Mouse (Mus musculus): ENCODE measurements around the gene Tor1b. TPM values are rescaled to one million over a fixed set of nuclear protein-coding genes. Genes with fewer than 3 reads are reported as not detected.

Tor1b gene
- polyA plus RNA-seq, 1 experiment from 2014 or later, result 31.9 TPM

GRCm38 (mm10) chr2:30959856-30960255, 7.1 kb downstream of the Tor1b start:
- no peak for ATAC-seq (ENCODE audit: insufficient number of reproducible peaks, insufficient read depth, low FRiP score, low TSS enrichment)
- no peak overlapping the region for H3K4me2 ChIP-seq (replicated peaks)
- H3K27me3 ChIP-seq, result no peaks in the 10 kb centered on the region
- peaks cover 97% of the 10 kb centered on the region for H3K36me3 ChIP-seq
- H3K27ac ChIP-seq, result no peak overlapping the region
- no peak overlapping the region for H3K9ac ChIP-seq
- H3K9me3 ChIP-seq, result no peaks in the 10 kb centered on the region
- WGBS, result 52% methylated on average over 5 of the region's 5 CpGs
- no peak overlapping the region for H3K4me3 ChIP-seq
- H3K4me1 ChIP-seq, result peaks cover 7% of the 10 kb centered on the region

DNA sequence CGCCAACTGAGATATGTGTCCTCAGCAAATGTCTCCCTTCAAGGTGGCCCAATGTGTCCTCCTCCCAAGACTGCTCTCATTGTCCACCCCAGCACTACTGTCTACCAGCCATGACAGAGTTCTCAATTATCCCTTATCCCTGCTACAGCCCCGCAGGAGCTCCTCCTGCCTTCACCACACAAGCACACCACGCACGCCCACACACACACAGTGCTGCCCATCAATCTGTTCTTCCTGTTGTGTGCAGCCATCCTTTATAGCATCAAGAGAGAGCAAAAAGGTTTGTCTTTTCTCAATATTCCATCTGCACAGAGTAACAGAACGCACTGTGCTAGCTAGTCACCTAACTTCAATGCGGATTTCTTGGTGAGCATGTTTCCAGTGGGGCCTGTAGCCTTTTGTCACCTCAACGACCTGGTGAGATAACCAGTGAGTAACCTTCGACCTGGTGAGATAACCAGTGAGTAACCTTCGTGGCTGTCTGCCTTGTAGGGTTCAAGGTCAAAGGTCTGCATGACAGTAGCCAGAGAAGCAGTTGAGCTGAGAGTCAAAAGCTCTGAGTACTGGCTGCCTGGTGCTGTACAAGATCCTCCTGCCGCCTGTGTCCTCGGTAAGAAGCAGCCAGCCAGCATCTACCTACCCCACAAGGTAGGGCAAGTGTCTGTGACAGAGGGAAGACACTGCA, 10.0 kb downstream of the Tor1b start:
- H3K36me3 ChIP-seq, result peaks cover 81% of the 10 kb centered on the region
- 84% methylated on average over 11 of the region's 11 CpGs for WGBS

DNA sequence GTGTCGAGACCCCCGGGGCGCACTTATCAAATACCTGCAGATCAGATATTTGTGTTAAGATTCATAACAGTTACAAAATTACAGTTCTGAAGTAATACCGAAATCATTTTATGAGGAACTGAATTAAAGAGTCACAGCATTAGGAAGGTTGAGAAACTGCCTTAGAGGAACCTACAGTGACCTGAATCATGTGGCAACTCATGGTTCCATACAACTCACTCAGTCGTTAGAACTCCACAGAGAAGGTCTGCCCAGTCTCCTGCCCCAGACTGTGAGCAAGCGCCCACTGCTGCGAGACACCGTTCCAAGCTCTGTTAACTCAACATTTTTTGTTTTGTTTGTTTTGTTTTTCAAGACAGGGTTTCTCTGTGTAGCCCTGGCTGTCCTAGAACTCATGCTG, 12.9 kb downstream of the Tor1b start:
- no peak for ATAC-seq (ENCODE audit: insufficient number of reproducible peaks, insufficient read depth, low FRiP score, low TSS enrichment)
- H3K4me1 ChIP-seq, result peaks cover 14% of the 10 kb centered on the region
- H3K27ac ChIP-seq, result no peak overlapping the region
- H3K9me3 ChIP-seq, result no peaks in the 10 kb centered on the region
- H3K9ac ChIP-seq, result no peak overlapping the region
- peaks cover 54% of the 10 kb centered on the region for H3K36me3 ChIP-seq
- no peak overlapping the region for H3K4me3 ChIP-seq
- H3K27me3 ChIP-seq, result no peaks in the 10 kb centered on the region
- 91% methylated on average over 8 of the region's 8 CpGs for WGBS
- H3K4me2 ChIP-seq (replicated peaks), result no peak overlapping the region; the same call in 1 of the 2 replicates

More for the DNA sequence above, 10.0 kb downstream of the Tor1b start:
- Histone ChIP-seq H3K27me3 (no peaks in the 10 kb centered on the region), H3K27ac (no peak overlapping the region), H3K9ac (no peak overlapping the region), H3K4me1 (peaks cover 14% of the 10 kb centered on the region), H3K4me2 (replicated peaks) (no peak overlapping the region), H3K9me3 (no peaks in the 10 kb centered on the region), H3K4me3 (no peak overlapping the region)
- ATAC-seq (ENCODE audit: insufficient number of reproducible peaks, insufficient read depth, low FRiP score, low TSS enrichment), result no peak

- WGBS, result 22% methylated on average over 16 of the region's 16 CpGs
- H3K36me3 ChIP-seq, result peaks cover 45% of the 10 kb centered on the region
- no peak overlapping the region for H3K27ac ChIP-seq
These were observed 14.1 kb downstream of the Tor1b start for GRCm38 (mm10) chr2:30966826-30967225.

DNA sequence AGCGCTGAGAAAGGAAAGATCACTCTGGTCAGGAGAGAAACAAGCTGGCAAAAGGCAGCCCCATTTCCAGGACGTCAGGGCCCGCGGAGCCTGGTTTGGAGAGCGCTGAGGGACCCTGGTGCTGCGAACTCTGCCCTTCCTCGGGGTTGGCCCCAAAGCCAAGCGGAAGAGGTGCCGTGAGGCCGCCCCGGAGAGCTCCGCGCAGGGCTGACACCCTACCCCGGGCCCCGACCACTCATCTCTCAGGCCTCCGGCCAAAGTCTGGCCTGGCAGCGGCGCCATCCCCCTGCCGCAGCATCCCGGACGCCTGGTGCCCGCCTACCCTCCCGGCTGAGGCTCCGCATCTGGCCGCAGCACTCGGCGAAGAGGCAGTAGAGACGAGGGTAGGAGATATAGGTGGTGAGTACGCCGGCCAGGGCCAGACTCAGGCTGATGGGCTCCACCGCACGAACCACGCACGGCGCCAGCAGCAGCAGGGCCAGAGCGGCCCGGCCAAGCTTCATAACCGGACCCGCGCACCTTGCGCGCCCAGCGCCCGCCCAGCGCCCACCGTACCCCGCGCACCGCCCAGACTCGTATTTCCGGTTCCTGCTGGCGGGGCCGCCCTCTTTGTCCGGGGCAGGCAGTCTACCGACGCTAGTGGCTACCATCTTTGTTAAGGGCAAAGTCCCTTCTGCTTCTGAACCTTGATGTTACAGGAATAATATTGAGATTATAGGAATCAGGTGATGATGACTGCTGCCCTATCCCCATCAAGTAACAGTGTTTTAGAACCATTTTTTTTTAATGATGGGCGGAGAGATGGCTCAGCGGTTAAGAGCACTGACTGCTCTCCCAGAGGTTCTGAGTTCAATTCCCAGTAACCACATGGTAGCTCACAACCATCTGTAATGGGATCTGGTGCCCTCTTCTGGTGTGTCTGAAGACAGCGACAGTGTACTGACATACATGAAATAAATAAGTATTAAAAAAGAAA, 14.9 kb downstream of the Tor1b start, which contains the start of gene Tor1a:
Tor1a (minus strand) TSS at position 582 of the 976 bp plus-strand sequence.
- Histone ChIP-seq H3K9ac (peak within 1 kb of the TSS; percentile 88), H3K9me3 (no peaks in the 10 kb centered on the region), H3K27me3 (no peaks in the 10 kb centered on the region), H3K4me2 (replicated peaks) (peak within 1 kb of the TSS; percentile 75), H3K36me3 (peaks cover 42% of the 10 kb centered on the region), H3K4me3 (peak within 1 kb of the TSS; percentile 95), H3K27ac (peak within 1 kb of the TSS; percentile 73), H3K4me1 (peaks cover 14% of the 10 kb centered on the region)
- WGBS, result 2% methylated on average over 59 of the region's 59 CpGs
- peak; percentile 92 for ATAC-seq (ENCODE audit: insufficient number of reproducible peaks, insufficient read depth, low FRiP score, low TSS enrichment)

More at GRCm38 (mm10) chr2:30966826-30967225, 14.1 kb downstream of the Tor1b start:
- Histone ChIP-seq H3K9me3 (no peaks in the 10 kb centered on the region), H3K4me1 (peaks cover 14% of the 10 kb centered on the region), H3K27me3 (no peaks in the 10 kb centered on the region), H3K4me2 (replicated peaks) (peak overlapping the region; percentile 75), H3K4me3 (peak overlapping the region; percentile 95), H3K9ac (peak overlapping the region; percentile 88)
- ATAC-seq (ENCODE audit: insufficient number of reproducible peaks, insufficient read depth, low FRiP score, low TSS enrichment), result no peak

- WGBS, result under 1% methylated on average over 65 of the region's 66 CpGs
These were observed 29.2 kb downstream of the Tor1b start, which contains the start of the genes BC005624 and Usp20 for GRCm38 (mm10) chr2:30981790-30982513. BC005624 (minus strand) TSS chr2:30982201. Usp20 (plus strand) TSS chr2:30982279.

DNA sequence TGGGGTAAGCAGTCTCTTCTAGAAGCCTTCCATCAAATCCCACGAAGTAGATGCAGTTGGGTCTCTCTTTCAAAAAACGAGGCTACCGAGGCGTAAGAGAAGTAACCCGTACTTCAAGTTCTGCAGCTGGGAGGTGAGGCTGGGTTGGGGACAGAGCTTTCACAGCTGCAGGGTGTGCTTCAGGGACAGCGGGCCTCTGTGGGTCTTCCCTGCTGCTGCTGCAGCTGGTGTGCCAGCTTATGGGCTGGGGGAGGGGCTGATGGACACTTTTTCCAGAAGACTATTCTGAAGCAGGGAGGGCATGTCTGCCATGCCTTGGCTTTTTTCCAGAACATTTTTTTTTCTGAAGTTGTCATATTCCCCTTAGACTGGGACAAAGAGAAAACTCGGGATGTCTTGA, 30.3 kb downstream of the Tor1b start:
- peak overlapping the region; percentile 70; the same call in 1 of the 2 replicates for H3K9ac ChIP-seq
- H3K27ac ChIP-seq, result peak overlapping the region; percentile 48; the same call in 1 of the 2 replicates
- H3K27me3 ChIP-seq, result no peaks in the 10 kb centered on the region
- peaks cover 15% of the 10 kb centered on the region for H3K4me1 ChIP-seq
- WGBS, result 43% methylated on average over 7 of the region's 7 CpGs
- H3K4me3 ChIP-seq, result peak overlapping the region; percentile 85
- H3K4me2 ChIP-seq (replicated peaks), result peak overlapping the region; percentile 82
- no peaks in the 10 kb centered on the region for H3K9me3 ChIP-seq
- no peak for ATAC-seq (ENCODE audit: insufficient number of reproducible peaks, insufficient read depth, low FRiP score, low TSS enrichment)
- H3K36me3 ChIP-seq, result peaks cover 11% of the 10 kb centered on the region

More at GRCm38 (mm10) chr2:30981790-30982513, 29.2 kb downstream of the Tor1b start, which contains the start of the genes BC005624 and Usp20:
- Histone ChIP-seq H3K9ac (peak within 1 kb of the TSS; percentile 70), H3K27ac (peak within 1 kb of the TSS; percentile 48; the same call in 1 of the 2 replicates), H3K27me3 (no peaks in the 10 kb centered on the region), H3K4me2 (replicated peaks) (peak within 1 kb of the TSS; percentile 82), H3K9me3 (no peaks in the 10 kb centered on the region), H3K4me1 (peaks cover 15% of the 10 kb centered on the region), H3K36me3 (peaks cover 19% of the 10 kb centered on the region), H3K4me3 (peak within 1 kb of the TSS; percentile 85)
- ATAC-seq (ENCODE audit: insufficient number of reproducible peaks, insufficient read depth, low FRiP score, low TSS enrichment), result peak; percentile 99

DNA sequence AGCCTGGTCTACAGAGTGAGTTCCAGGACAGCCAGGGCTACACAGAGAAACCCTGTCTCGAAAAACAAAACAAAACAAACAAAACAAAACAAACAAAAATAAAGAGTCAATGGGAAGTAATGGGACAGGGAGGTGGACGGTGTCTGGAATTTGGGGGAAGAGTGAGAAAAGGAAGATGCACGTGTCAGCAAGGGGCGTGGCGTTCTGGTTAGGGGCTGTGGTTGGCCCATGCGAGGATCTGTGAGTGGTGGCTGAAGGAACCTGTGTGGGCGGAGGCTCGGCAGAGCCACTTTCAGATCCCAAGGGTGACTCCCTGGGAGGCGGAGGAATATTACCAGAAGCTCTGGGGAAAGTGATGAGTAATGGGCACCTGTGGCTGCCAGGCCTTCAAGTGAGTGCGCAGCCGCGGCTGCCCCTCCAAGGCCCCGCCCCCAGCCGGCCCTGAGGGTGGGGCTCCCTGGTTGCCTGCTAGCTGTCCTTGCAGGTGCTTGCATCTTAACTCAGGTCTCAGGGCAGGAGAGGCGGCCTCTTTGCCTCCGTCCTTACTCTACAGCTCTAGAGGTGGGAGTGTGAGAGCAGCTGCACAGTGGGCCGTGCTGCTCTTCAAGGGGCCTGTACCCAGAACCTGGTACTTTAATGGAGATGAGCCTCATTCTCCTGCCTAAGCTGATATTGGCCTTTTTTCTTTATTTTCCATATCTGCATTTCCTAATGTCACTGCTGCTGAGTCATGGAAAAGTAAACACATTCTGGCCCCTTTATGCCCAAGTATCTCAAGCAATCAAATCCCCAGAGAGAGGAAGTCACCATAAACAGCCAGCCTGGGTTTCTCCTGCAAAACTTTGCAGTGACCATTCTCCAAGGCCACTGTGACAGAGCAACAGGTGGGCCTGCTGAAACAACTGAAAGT, 32.6 kb downstream of the Tor1b start:
- H3K9ac ChIP-seq, result no peak overlapping the region
- no peaks in the 10 kb centered on the region for H3K9me3 ChIP-seq
- no peak overlapping the region for H3K27ac ChIP-seq
- peaks cover 15% of the 10 kb centered on the region for H3K4me1 ChIP-seq
- ATAC-seq (ENCODE audit: insufficient number of reproducible peaks, insufficient read depth, low FRiP score, low TSS enrichment), result no peak
- H3K27me3 ChIP-seq, result no peaks in the 10 kb centered on the region
- 22% methylated on average over 17 of the region's 17 CpGs for WGBS
- no peak overlapping the region for H3K4me3 ChIP-seq
- H3K36me3 ChIP-seq, result 0 out of 2 replicates have a peak, but pooled peaks cover 4% of the 10 kb centered on the region
- H3K4me2 ChIP-seq (replicated peaks), result peak overlapping the region; percentile 0; the same call in 1 of the 2 replicates

DNA sequence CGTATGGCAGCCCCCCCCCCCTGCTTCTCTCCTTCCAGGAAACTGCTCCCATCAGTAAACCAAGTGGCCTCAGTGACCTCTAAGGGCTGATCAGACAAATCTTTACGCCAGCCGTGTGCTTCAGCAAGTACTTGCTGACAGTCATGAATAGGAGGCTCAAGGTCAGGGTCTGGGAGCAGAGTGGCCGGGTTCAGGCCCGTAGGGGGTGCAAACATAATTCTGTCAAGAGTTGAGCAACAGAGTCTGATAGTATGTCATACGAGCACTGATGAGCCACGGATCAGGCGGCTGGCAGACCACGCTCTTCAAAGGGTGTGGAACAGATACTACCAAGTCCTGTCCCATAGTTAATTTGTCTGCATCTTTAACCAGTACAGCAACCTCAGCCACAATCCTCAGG, 37.5 kb downstream of the Tor1b start:
- Histone ChIP-seq H3K4me1 (no peaks in the 10 kb centered on the region), H3K27ac (no peak overlapping the region), H3K4me2 (replicated peaks) (no peak overlapping the region), H3K9ac (no peak overlapping the region), H3K36me3 (0 out of 2 replicates have a peak, but pooled peaks cover 4% of the 10 kb centered on the region), H3K9me3 (no peaks in the 10 kb centered on the region), H3K4me3 (no peak overlapping the region), H3K27me3 (no peaks in the 10 kb centered on the region)
- no peak for ATAC-seq (ENCODE audit: insufficient number of reproducible peaks, insufficient read depth, low FRiP score, low TSS enrichment)
- WGBS, result 86% methylated on average over 9 of the region's 9 CpGs

DNA sequence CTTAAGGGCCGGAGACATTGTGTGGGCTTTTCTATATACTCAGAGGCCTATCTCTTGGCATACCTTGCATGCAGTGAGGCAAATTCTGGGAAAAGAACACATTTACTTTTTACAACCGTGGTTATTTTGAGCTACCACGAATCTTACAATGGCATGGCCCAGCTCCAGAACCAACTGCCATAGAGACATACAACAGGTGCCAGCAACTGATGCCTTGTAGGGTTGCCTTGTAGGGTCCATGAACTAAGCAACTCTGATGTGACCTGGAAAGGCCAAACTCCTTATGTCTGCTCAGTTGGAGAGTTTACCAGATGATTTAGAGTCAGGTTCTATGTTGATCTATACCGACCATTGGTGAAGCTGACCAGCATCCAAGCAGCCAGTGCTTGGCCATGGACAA, 42.1 kb downstream of the Tor1b start:
- Histone ChIP-seq H3K4me3 (no peak overlapping the region), H3K9me3 (no peaks in the 10 kb centered on the region), H3K27me3 (no peaks in the 10 kb centered on the region), H3K36me3 (0 out of 2 replicates have a peak, but pooled peaks cover 2% of the 10 kb centered on the region), H3K4me1 (no peaks in the 10 kb centered on the region), H3K27ac (no peak overlapping the region), H3K9ac (no peak overlapping the region), H3K4me2 (replicated peaks) (no peak overlapping the region)
- WGBS, result 93% methylated on average over 4 of the region's 4 CpGs
- no peak for ATAC-seq (ENCODE audit: insufficient number of reproducible peaks, insufficient read depth, low FRiP score, low TSS enrichment)

Data from embryonic facial prominence, embryonic 12.5 days (tissue).